Mouse (Mus musculus): ENCODE measurements at regions not wholly inside any gene's neighbourhood (a gene's known extent, or its start where the extent isn't known, plus 50 kb on each side); places are given as distances from the start of the nearest gene placed in this dataset.

- TF ChIP-seq GATA1 (IDR thresholded peaks at IDR 0.05; ENCODE audit: low read length), result no peak
Observed at GRCm38 (mm10) chr2:61245526-61245925, 282.5 kb upstream of the Rbms1 start.

DNA sequence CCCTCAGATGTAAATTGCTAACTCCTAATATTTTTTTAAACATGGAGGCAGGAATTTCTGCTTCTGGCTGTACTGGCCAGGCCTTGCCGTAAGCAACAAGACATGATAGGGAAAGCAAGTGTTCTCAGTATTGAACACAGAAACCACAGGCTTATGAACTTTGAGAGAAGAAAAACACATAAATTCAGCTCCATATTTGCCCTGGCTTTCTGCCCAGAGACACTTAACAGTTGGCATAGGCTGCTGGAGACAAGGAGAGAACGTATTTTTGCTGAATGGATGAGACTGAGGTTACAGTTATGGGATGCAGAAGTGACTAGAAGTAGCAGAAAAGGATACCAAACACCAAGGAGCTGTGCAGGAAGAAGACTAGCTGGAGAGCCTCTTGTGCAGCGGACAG lies 258.7 kb upstream of the Rbms1 start:
- no peak for TF ChIP-seq GATA1 (IDR thresholded peaks at IDR 0.05; ENCODE audit: low read length)

- no peak for TF ChIP-seq GATA1 (IDR thresholded peaks at IDR 0.05; ENCODE audit: low read length)
Observed at GRCm38 (mm10) chr2:61221157-61221556, 258.2 kb upstream of the Rbms1 start.

DNA sequence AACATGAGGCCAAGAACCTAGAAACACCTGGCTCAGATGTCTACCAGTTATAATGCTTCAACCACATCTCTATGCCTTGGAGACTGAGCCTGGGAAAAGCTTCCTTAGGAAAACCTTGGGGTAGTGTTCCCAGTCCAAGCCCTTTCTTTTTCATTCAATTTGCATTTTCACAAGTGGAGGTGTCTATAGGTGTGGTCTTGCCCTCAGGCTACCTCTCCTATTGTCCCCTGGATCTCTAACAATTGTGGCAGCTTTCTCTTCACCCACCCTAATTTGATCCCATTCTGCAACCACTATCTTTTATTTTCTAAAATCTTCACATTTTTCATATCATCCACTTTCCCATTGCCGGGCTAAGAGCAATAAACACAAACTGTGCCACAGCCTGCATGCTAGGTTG lies 251.0 kb upstream of the Rbms1 start:
- TF ChIP-seq GATA1 (IDR thresholded peaks at IDR 0.05; ENCODE audit: low read length), result no peak

DNA sequence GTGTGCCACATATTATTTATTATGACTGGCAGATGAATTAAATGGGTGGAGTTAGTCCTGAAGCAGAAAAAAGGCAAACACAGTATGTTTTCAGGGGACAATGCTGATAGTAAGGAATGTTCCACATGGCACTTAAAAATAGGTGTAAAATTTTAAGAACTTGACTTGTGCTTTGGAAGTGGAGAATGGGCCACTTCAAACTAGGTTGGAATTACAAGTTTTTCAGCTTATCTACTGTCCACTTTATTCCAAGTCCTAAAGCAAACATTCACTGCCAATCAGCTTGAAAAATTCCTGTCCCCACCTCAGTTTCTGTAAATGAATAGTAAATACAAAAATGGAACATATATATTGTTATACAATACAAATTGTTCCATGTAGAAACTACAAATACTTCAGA lies 238.4 kb upstream of the Rbms1 start:
- TF ChIP-seq GATA1 (IDR thresholded peaks at IDR 0.05; ENCODE audit: low read length), result no peak

- TF ChIP-seq GATA1 (IDR thresholded peaks at IDR 0.05; ENCODE audit: low read length), result no peak
Observed at GRCm38 (mm10) chr2:61193976-61194375, 231.0 kb upstream of the Rbms1 start.

DNA sequence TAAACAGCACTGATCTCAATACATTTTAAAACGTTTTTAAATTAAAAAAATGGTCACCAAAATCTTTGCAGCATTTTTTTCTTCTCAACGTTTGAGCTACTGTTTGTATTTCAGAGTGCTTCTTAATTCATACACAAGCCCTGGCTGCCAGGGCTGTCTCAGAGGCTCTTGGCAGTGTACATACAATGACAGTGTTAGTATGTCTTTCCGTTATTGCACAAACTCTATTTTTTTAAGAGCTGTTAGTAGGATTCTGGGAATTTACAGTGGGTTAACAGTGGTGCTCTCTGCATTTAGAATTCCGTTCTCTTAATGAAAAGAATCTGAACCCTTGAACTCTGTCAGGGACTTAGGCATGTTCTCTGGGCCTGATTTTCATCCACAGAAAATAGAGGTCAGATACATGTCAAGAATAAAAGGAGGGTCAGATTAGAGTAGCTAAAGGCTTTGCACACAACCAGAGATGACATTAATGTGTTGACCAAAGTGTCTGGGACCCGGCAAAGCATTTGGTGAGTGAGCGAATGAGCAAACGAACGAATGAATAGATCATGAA lies 219.5 kb upstream of the Rbms1 start:
- TF ChIP-seq GATA1 (IDR thresholded peaks at IDR 0.05; ENCODE audit: low read length), result no peak

- TF ChIP-seq GATA1 (IDR thresholded peaks at IDR 0.05; ENCODE audit: low read length), result no peak
Observed at GRCm38 (mm10) chr2:61177801-61178200, 214.8 kb upstream of the Rbms1 start.

DNA sequence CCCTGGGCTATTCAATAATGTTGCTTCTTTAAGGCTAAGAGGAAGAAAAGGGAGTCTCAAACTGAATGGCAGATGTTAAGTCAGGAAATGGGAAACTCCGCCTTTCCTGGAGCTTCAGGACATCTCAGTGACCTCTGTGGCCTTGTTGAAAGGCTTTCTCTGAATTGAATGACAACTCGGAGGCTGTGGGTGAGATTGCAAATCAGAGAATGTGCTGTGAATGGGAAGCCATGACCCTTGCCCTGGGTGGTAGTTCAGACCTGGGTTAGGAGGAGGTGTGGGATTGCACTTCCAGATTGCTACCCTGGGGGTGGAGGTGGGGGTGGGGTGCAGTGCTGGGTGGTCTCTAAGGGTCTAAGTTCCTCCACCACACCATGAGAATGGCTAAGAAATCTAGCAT lies 213.8 kb upstream of the Rbms1 start:
- no peak for TF ChIP-seq GATA1 (IDR thresholded peaks at IDR 0.05; ENCODE audit: low read length)

DNA sequence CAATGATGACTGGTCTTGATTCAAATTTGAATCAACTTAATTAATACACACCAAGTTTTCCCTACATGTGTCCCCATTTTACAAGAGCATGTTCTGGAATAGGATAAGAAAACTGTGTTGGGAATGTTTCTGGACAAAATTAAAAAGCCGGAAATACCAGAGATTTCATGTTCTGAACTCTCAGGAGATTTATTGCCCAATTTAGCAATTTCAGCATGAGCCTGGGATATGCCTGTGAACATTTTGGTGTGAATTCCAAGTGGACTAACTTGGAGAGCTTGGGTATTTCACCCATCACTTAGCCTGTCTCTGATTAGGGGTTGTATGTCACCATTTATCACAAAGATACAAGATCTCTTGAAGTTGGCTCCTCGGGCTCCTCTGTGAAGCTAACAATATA lies 210.6 kb upstream of the Rbms1 start:
- TF ChIP-seq GATA1 (IDR thresholded peaks at IDR 0.05; ENCODE audit: low read length), result no peak

GRCm38 (mm10) chr2:61161336-61161735 lies 198.3 kb upstream of the Rbms1 start:
- TF ChIP-seq GATA1 (IDR thresholded peaks at IDR 0.05; ENCODE audit: low read length), result no peak

- no peak for TF ChIP-seq GATA1 (IDR thresholded peaks at IDR 0.05; ENCODE audit: low read length)
Observed at GRCm38 (mm10) chr2:61159761-61160160, 196.8 kb upstream of the Rbms1 start.

- TF ChIP-seq GATA1 (IDR thresholded peaks at IDR 0.05; ENCODE audit: low read length), result no peak
Observed at GRCm38 (mm10) chr2:61138998-61139631, 176.1 kb upstream of the Rbms1 start.

- no peak for TF ChIP-seq GATA1 (IDR thresholded peaks at IDR 0.05; ENCODE audit: low read length)
Observed at GRCm38 (mm10) chr2:61138625-61138997, 175.6 kb upstream of the Rbms1 start.

GRCm38 (mm10) chr2:61137378-61137777 lies 174.4 kb upstream of the Rbms1 start:
- TF ChIP-seq GATA1 (IDR thresholded peaks at IDR 0.05; ENCODE audit: low read length), result peak; percentile 16

- no peak for TF ChIP-seq GATA1 (IDR thresholded peaks at IDR 0.05; ENCODE audit: low read length)
Observed at GRCm38 (mm10) chr2:61136926-61137325, 173.9 kb upstream of the Rbms1 start.

- TF ChIP-seq GATA1 (IDR thresholded peaks at IDR 0.05; ENCODE audit: low read length), result no peak
Observed at GRCm38 (mm10) chr2:61123046-61123806, 160.2 kb upstream of the Rbms1 start.

Data from G1E-ER4 (cell line).